9 mouse cellular contexts compared by ENCODE assay signal in the genomic region with DNA sequence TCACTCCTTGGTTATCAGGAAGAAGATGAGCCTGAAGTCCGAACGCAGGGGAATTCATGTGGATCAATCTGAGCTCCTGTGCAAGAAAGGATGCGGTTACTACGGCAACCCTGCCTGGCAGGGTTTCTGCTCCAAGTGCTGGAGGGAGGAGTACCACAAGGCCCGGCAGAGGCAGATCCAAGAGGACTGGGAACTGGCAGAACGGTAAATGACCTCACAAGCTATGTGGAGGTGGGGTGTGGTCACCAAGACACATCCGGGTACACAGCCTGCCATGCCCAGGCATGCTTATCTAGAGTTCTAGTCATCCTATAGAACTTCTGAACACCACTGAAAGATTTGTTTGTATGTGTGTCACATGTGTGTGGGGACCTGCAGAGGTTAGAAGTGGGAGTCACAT. TPM values are rescaled to one million over a fixed set of nuclear protein-coding genes. Genes with fewer than 3 reads are reported as not detected.
DNase-seq lines count a peak whose midpoint lies in the region; ATAC-seq lines count a peak whose summit lies in the region.
"Had no signal": no experiment of that assay in that cellular context is flagged by ENCODE, and none has a peak within 500 bp of the region (broad histone marks: within the 10 kb centered on the region; RNA-seq: fewer than 3 reads in every experiment).

No protein-coding gene starts in this region.

- no peak for ATAC-seq in midbrain, embryonic 14.5 days (ENCODE audit: low FRiP score, low TSS enrichment)
- no peak for ATAC-seq in midbrain, embryonic 13.5 days
- peak; percentile 69; the same call in 1 of the 2 replicates for ATAC-seq in stomach, embryonic 16.5 days (ENCODE audit: insufficient read depth, low FRiP score)

- WGBS in midbrain, embryonic 14.5 days, result 22% methylated on average over 7 of the region's 7 CpGs
- WGBS in midbrain, embryonic 13.5 days, result 27% methylated on average over 7 of the region's 7 CpGs
- WGBS in stomach, embryonic 16.5 days, result 61% methylated on average over 7 of the region's 7 CpGs

- H3K27ac ChIP-seq in midbrain, embryonic 14.5 days (replicated peaks; ENCODE audit: low read depth, low read length), result no peak overlapping the region; the same call in 1 of the 2 replicates
- no peak overlapping the region for H3K27ac ChIP-seq in midbrain, embryonic 13.5 days
- peak overlapping the region; percentile 67 for H3K27ac ChIP-seq in stomach, embryonic 16.5 days (ENCODE audit: low read length)

- no peak overlapping the region for H3K4me2 ChIP-seq in midbrain, embryonic 14.5 days (ENCODE audit: low read length)
- no peak overlapping the region for H3K4me2 ChIP-seq in midbrain, embryonic 13.5 days (replicated peaks)
- no peak overlapping the region for H3K4me2 ChIP-seq in stomach, embryonic 16.5 days (ENCODE audit: low read depth, low read length)

- no peak overlapping the region for H3K4me3 ChIP-seq in midbrain, embryonic 14.5 days (replicated peaks; ENCODE audit: low read depth, low read length)
- no peak overlapping the region for H3K4me3 ChIP-seq in midbrain, embryonic 13.5 days (replicated peaks)
- H3K4me3 ChIP-seq in stomach, embryonic 16.5 days (replicated peaks; ENCODE audit: low read length), result no peak overlapping the region

- no peaks in the 10 kb centered on the region for H3K9me3 ChIP-seq in midbrain, embryonic 14.5 days (ENCODE audit: control insufficient read depth, low read length)
- H3K9me3 ChIP-seq in midbrain, embryonic 13.5 days, result no peaks in the 10 kb centered on the region
- H3K9me3 ChIP-seq in stomach, embryonic 16.5 days (replicated peaks; ENCODE audit: control insufficient read depth, low read length), result no peaks in the 10 kb centered on the region

- no peaks in the 10 kb centered on the region for H3K27me3 ChIP-seq in midbrain, embryonic 14.5 days (ENCODE audit: control insufficient read depth, insufficient read depth, low read length)
- no peaks in the 10 kb centered on the region for H3K27me3 ChIP-seq in midbrain, embryonic 13.5 days
- H3K27me3 ChIP-seq in stomach, embryonic 16.5 days (ENCODE audit: control insufficient read depth, insufficient read depth, low read length), result no peaks in the 10 kb centered on the region

- H3K4me1 ChIP-seq in midbrain, embryonic 14.5 days (ENCODE audit: control insufficient read depth, insufficient read depth, low read length), result no peaks in the 10 kb centered on the region
- H3K4me1 ChIP-seq in midbrain, embryonic 13.5 days (replicated peaks), result peaks cover 12% of the 10 kb centered on the region
- H3K4me1 ChIP-seq in stomach, embryonic 16.5 days (ENCODE audit: control insufficient read depth, insufficient read depth, low read length), result peaks cover 28% of the 10 kb centered on the region

- H3K36me3 ChIP-seq in midbrain, embryonic 14.5 days (ENCODE audit: control insufficient read depth, insufficient read depth, low read length), result peaks cover 39% of the 10 kb centered on the region
- peaks cover 38% of the 10 kb centered on the region for H3K36me3 ChIP-seq in midbrain, embryonic 13.5 days
- peaks cover 4% of the 10 kb centered on the region; the same call in 1 of the 2 replicates for H3K36me3 ChIP-seq in stomach, embryonic 16.5 days (ENCODE audit: control insufficient read depth, insufficient read depth, low read length)

- peak; percentile 20 for DNase-seq in cerebellum, adult 18-20 months
- DNase-seq in cerebellum, adult 9-11 months, result no peak
- DNase-seq in midbrain, embryonic 14.5 days, result peak; percentile 60
- peak; percentile 15 to 28 for DNase-seq in left cerebral cortex, postnatal 36 days (ENCODE audit: low spot score in 2 of 2)
- DNase-seq in lung, postnatal 14 days, result no peak
- DNase-seq in adrenal gland, adult 2 months, result no peak
- DNase-seq: thymus, adult 2 months had no signal

- H3K9ac ChIP-seq in midbrain, embryonic 14.5 days (replicated peaks; ENCODE audit: low read length), result no peak overlapping the region
- H3K9ac ChIP-seq in midbrain, embryonic 13.5 days (replicated peaks), result no peak overlapping the region
- H3K9ac ChIP-seq in stomach, embryonic 16.5 days (ENCODE audit: low read length), result no peak overlapping the region

- intact Hi-C loops in left cerebral cortex, postnatal 36 days (cut with DNase I), result no loop called here

RNA-seq across cellular contexts. Expression of a gene that starts 15.8 kb away (rescaled TPM):
- 38.9 and 40.3 TPM in 2 replicates for polyA plus RNA-seq in midbrain, embryonic 14.5 days (2014; fragmentation: Nextera tagmentation; extraction: Ambion mirVana)
- polyA plus RNA-seq in midbrain, embryonic 13.5 days (2015; fragmentation: Nextera tagmentation; extraction: Ambion mirVana), result 39.7 and 40.3 TPM in 2 replicates
- 10 to 100 TPM; 58.6 to 59.7 TPM for total RNA-seq in left cerebral cortex, postnatal 36 days (2021)
- polyA plus RNA-seq in stomach, embryonic 16.5 days (2015; fragmentation: Nextera tagmentation; extraction: Ambion mirVana), result 34.5 and 38.8 TPM in 2 replicates
- total RNA-seq in adrenal gland, adult 2 months (2021), result 10 to 100 TPM; 27.9 to 63.3 TPM
- 19.7 and 32.9 TPM in 2 replicates for polyA plus RNA-seq in adrenal gland, adult 2 months (2012; rRNA removed)

RNA-seq across cellular contexts. Expression of a gene that starts 29.5 kb away (rescaled TPM):
- 29.5 and 33.2 TPM in 2 replicates for polyA plus RNA-seq in midbrain, embryonic 14.5 days (2014; fragmentation: Nextera tagmentation; extraction: Ambion mirVana)
- 22.7 and 24.0 TPM in 2 replicates for polyA plus RNA-seq in midbrain, embryonic 13.5 days (2015; fragmentation: Nextera tagmentation; extraction: Ambion mirVana)
- total RNA-seq in left cerebral cortex, postnatal 36 days (2021), result 10 to 100 TPM; 42.9 to 43.3 TPM
- 31.8 and 36.6 TPM in 2 replicates for polyA plus RNA-seq in stomach, embryonic 16.5 days (2015; fragmentation: Nextera tagmentation; extraction: Ambion mirVana)
- total RNA-seq in adrenal gland, adult 2 months (2021), result 10 to 100 TPM; 66.7 to 78.7 TPM
- polyA plus RNA-seq in adrenal gland, adult 2 months (2012; rRNA removed), result 45.8 and 51.1 TPM in 2 replicates

RNA-seq across cellular contexts. Expression of a gene that starts 42.7 kb away (rescaled TPM):
- 14.8 and 15.5 TPM in 2 replicates for polyA plus RNA-seq in midbrain, embryonic 14.5 days (2014; fragmentation: Nextera tagmentation; extraction: Ambion mirVana)
- polyA plus RNA-seq in midbrain, embryonic 13.5 days (2015; fragmentation: Nextera tagmentation; extraction: Ambion mirVana), result 11.0 and 12.2 TPM in 2 replicates
- 10 to 100 TPM in 1 of 2 experiments, 1 to 10 TPM in 1; 9.4 to 13.1 TPM for total RNA-seq in left cerebral cortex, postnatal 36 days (2021)
- polyA plus RNA-seq in stomach, embryonic 16.5 days (2015; fragmentation: Nextera tagmentation; extraction: Ambion mirVana), result 5.5 and 5.7 TPM in 2 replicates
- 10 to 100 TPM; 10.3 to 14.5 TPM for total RNA-seq in adrenal gland, adult 2 months (2021)
- 33.2 and 36.3 TPM in 2 replicates for polyA plus RNA-seq in adrenal gland, adult 2 months (2012; rRNA removed)

Comparison
In these comparisons a context has a peak if more than half of its experiments do, and no peak if none do; other contexts are left out.
1. DNase-seq: peak in cerebellum, adult 18-20 months (2 of 2), midbrain, embryonic 14.5 days (single experiment) and left cerebral cortex, postnatal 36 days (2 of 2); none in cerebellum, adult 9-11 months (single experiment), lung, postnatal 14 days (single experiment) and adrenal gland, adult 2 months (single experiment).